Mouse (Mus musculus): Measurements from ENCODE around the gene Mrm1.

GRCm38 (mm10) chr11:84821131-84821770 is 1.9 kb upstream of the Mrm1 start:
- TF ChIP-seq CTCF (IDR thresholded peaks at IDR 0.05; ENCODE audit: low read depth): no peak
- no peak for TF ChIP-seq EP300 (IDR thresholded peaks at IDR 0.05; ENCODE audit: low read depth)
